Mouse (Mus musculus) urinary bladder, adult 2 months (tissue): ENCODE measurements around the gene Samhd1. TPM values are rescaled to one million over a fixed set of nuclear protein-coding genes. Genes with fewer than 3 reads are reported as not detected.

ENCODE experiments used
- DNase-seq: peaks from one replicate; pipeline ENCODE4 v3.0.0; 2022; ENCODE audit warnings: low spot score
- polyA plus RNA-seq: library from polyadenylated mRNA; depleted of rRNA; stranded (reverse); fragments of >200 nt; gene quantifications from 2 replicates; pipeline ENCODE4 v1.2.3, GENCODE M21; 2012; rRNA removed

Samhd1 gene
- polyA plus RNA-seq, 1 experiment, result 57.2 TPM

GRCm38 (mm10) chr2:157054297-157054696 lies 80.8 kb downstream of the Samhd1 start:
- no peak for DNase-seq

- no peak for DNase-seq
These were observed 81.3 kb downstream of the Samhd1 start for GRCm38 (mm10) chr2:157053787-157054186.

GRCm38 (mm10) chr2:157053124-157053523 lies 81.9 kb downstream of the Samhd1 start:
- no peak for DNase-seq

- DNase-seq, result no peak
These were observed 82.6 kb downstream of the Samhd1 start for GRCm38 (mm10) chr2:157052448-157052847.

- DNase-seq, result no peak
These were observed 85.2 kb downstream of the Samhd1 start for GRCm38 (mm10) chr2:157049831-157050243.

- DNase-seq, result no peak
These were observed 86.5 kb downstream of the Samhd1 start for GRCm38 (mm10) chr2:157048395-157049181.

Other genes with a start within 250 kb of the Samhd1 start
- gene Sla2, start 248.1 kb downstream of the Samhd1 start, polyA plus RNA-seq, result 0.28 and 0.31 TPM in 2 replicates
- gene Ndrg3, start 143.2 kb downstream of the Samhd1 start, polyA plus RNA-seq, result 37.0 and 42.9 TPM in 2 replicates
- 5.7 and 6.6 TPM in 2 replicates for gene Dsn1, start 128.1 kb downstream of the Samhd1 start, polyA plus RNA-seq
- 3.0 and 7.1 TPM in 2 replicates for gene Soga1, start 56.0 kb downstream of the Samhd1 start, polyA plus RNA-seq
- gene Tldc2, start 48.2 kb downstream of the Samhd1 start, polyA plus RNA-seq, result 0.19 TPM in 1 of 2 replicates, not detected in the other
- 6.3 and 7.0 TPM in 2 replicates for gene Rbl1, start 69.3 kb upstream of the Samhd1 start, polyA plus RNA-seq
- 185 and 189 TPM in 2 replicates for gene Rpn2, start 143.8 kb upstream of the Samhd1 start, polyA plus RNA-seq
- gene Mroh8, start 144.3 kb upstream of the Samhd1 start, polyA plus RNA-seq, result 0.07 and 0.25 TPM in 2 replicates
- not detected in 2 replicates for gene Ghrh, start 212.2 kb upstream of the Samhd1 start, polyA plus RNA-seq
- gene Manbal, start 232.3 kb upstream of the Samhd1 start, polyA plus RNA-seq, result 115 and 117 TPM in 2 replicates